Mouse (Mus musculus) ES-Bruce4 (cell line): ENCODE results near the gene Ctla4. TPM values are rescaled to one million over a fixed set of nuclear protein-coding genes. Genes with fewer than 3 reads are reported as not detected.

Source experiments
- H3K27ac ChIP-seq: 2 replicates; pipeline ENCODE4 v1.5.1; 2012; ENCODE audit warnings: low read length, inconsistent platforms; ENCODE audit not compliant: insufficient read depth
- H3K27me3 ChIP-seq: 2 replicates; pipeline ENCODE4 v1.6.1; 2012; ENCODE audit warnings: mild to moderate bottlenecking, low read length, inconsistent platforms; ENCODE audit not compliant: control insufficient read depth, poor library complexity, insufficient read depth, severe bottlenecking
- H3K36me3 ChIP-seq: 2 replicates; pipeline ENCODE4 v1.6.1; 2012; ENCODE audit warnings: inconsistent platforms, mild to moderate bottlenecking, low read length, moderate library complexity; ENCODE audit not compliant: control insufficient read depth, poor library complexity, insufficient read depth, severe bottlenecking
- H3K4me1 ChIP-seq: one replicate; pipeline ENCODE4 v1.8.1; 2011; ENCODE audit warnings: low read length; ENCODE audit not compliant: control insufficient read depth, insufficient read depth
- H3K4me3 ChIP-seq: 2 replicates; pipeline ENCODE4 v1.5.1; 2011; ENCODE audit warnings: low read depth, mild to moderate bottlenecking, low read length
- H3K9ac ChIP-seq: 2 replicates; pipeline ENCODE4 v1.6.1; 2012; ENCODE audit warnings: low read depth, mild to moderate bottlenecking, inconsistent platforms; ENCODE audit not compliant: poor library complexity, severe bottlenecking
- H3K9me3 ChIP-seq: replicated peaks from 2 replicates; pipeline ENCODE4 v1.6.1; 2012; ENCODE audit warnings: mild to moderate bottlenecking, low read length, inconsistent platforms; ENCODE audit not compliant: control insufficient read depth, poor library complexity, insufficient read depth, severe bottlenecking
- CTCF ChIP-seq: IDR thresholded peaks from one replicate; pipeline ENCODE4 v1.8.1; 2011; ENCODE audit warnings: low read depth, low read length
- EP300 ChIP-seq: IDR thresholded peaks from 2 replicates; pipeline ENCODE4 v1.6.1; 2011; ENCODE audit warnings: low read depth, low read length; ENCODE audit not compliant: insufficient read depth
- POLR2A ChIP-seq: IDR thresholded peaks from one replicate; pipeline ENCODE4 v1.8.1; 2011; ENCODE audit warnings: low read length; ENCODE audit not compliant: insufficient read depth
- polyA plus RNA-seq: library from polyadenylated mRNA; stranded (reverse); fragments of >200 nt; gene quantifications from 2 replicates; pipeline ENCODE4 v1.2.4, GENCODE M21; 2011; ENCODE audit warnings: low read depth; ENCODE audit not compliant: missing spikeins, insufficient read depth, insufficient read length

Ctla4 gene
- polyA plus RNA-seq, 1 experiment, result not detected

- Histone ChIP-seq H3K9ac (no peak overlapping the region), H3K4me3 (no peak overlapping the region), H3K27ac (no peak overlapping the region), H3K4me1 (no peaks in the 10 kb centered on the region), H3K27me3 (no peaks in the 10 kb centered on the region), H3K36me3 (no peaks in the 10 kb centered on the region), H3K9me3 (no peaks in the 10 kb centered on the region)
- TF ChIP-seq EP300 (no peak), POLR2A (no peak), CTCF (no peak)
Measured at GRCm38 (mm10) chr1:60908751-60909161, 22.0 kb downstream of the Ctla4 start.

GRCm38 (mm10) chr1:60909746-60910145 is 22.9 kb downstream of the Ctla4 start:
- TF ChIP-seq CTCF (no peak), EP300 (no peak), POLR2A (no peak)

GRCm38 (mm10) chr1:60910796-60911195 is 24.0 kb downstream of the Ctla4 start:
- no peak overlapping the region for H3K9ac ChIP-seq
- H3K36me3 ChIP-seq, result no peaks in the 10 kb centered on the region
- TF ChIP-seq CTCF, result no peak
- no peak for TF ChIP-seq EP300
- no peak for TF ChIP-seq POLR2A
- no peak overlapping the region for H3K27ac ChIP-seq
- no peaks in the 10 kb centered on the region for H3K27me3 ChIP-seq
- H3K4me3 ChIP-seq, result no peak overlapping the region
- no peaks in the 10 kb centered on the region for H3K4me1 ChIP-seq
- H3K9me3 ChIP-seq, result no peaks in the 10 kb centered on the region

More at GRCm38 (mm10) chr1:60909746-60910145, 22.9 kb downstream of the Ctla4 start:
- H3K9ac ChIP-seq, result no peak overlapping the region
- no peaks in the 10 kb centered on the region for H3K27me3 ChIP-seq
- H3K9me3 ChIP-seq, result no peaks in the 10 kb centered on the region
- H3K4me3 ChIP-seq, result no peak overlapping the region
- no peak overlapping the region for H3K27ac ChIP-seq
- no peaks in the 10 kb centered on the region for H3K4me1 ChIP-seq
- no peaks in the 10 kb centered on the region for H3K36me3 ChIP-seq

GRCm38 (mm10) chr1:60911631-60912030 is 24.8 kb downstream of the Ctla4 start:
- Histone ChIP-seq H3K9ac (no peak overlapping the region), H3K27me3 (no peaks in the 10 kb centered on the region), H3K9me3 (no peaks in the 10 kb centered on the region), H3K27ac (no peak overlapping the region), H3K4me3 (no peak overlapping the region), H3K36me3 (no peaks in the 10 kb centered on the region), H3K4me1 (no peaks in the 10 kb centered on the region)
- TF ChIP-seq POLR2A, result no peak
- TF ChIP-seq EP300, result no peak
- TF ChIP-seq CTCF, result no peak

GRCm38 (mm10) chr1:60913305-60913704 is 26.5 kb downstream of the Ctla4 start:
- no peak for TF ChIP-seq CTCF
- TF ChIP-seq EP300, result no peak
- no peak for TF ChIP-seq POLR2A
- Histone ChIP-seq H3K9me3 (no peaks in the 10 kb centered on the region), H3K4me1 (no peaks in the 10 kb centered on the region), H3K9ac (no peak overlapping the region), H3K4me3 (no peak overlapping the region), H3K27me3 (no peaks in the 10 kb centered on the region), H3K27ac (no peak overlapping the region), H3K36me3 (no peaks in the 10 kb centered on the region)

GRCm38 (mm10) chr1:60916281-60916781 is 29.5 kb downstream of the Ctla4 start:
- Histone ChIP-seq H3K4me1 (no peaks in the 10 kb centered on the region), H3K9ac (no peak overlapping the region), H3K9me3 (no peaks in the 10 kb centered on the region), H3K27ac (no peak overlapping the region), H3K36me3 (no peaks in the 10 kb centered on the region), H3K27me3 (no peaks in the 10 kb centered on the region), H3K4me3 (no peak overlapping the region)
- TF ChIP-seq EP300, result no peak
- no peak for TF ChIP-seq CTCF
- TF ChIP-seq POLR2A, result no peak
